Mouse (Mus musculus) C2C12 (cell line): ENCODE measurements around the gene Gas7.

ENCODE experiments used
- CTCF ChIP-seq: IDR thresholded peaks from one replicate; pipeline ENCODE4 v1.5.1; 2011; ENCODE audit not compliant: control insufficient read depth, insufficient read depth, insufficient read length
- FOSL1 ChIP-seq: IDR thresholded peaks from one replicate; pipeline ENCODE4 v1.8.0; 2011; ENCODE audit warnings: mild to moderate bottlenecking, low read length; ENCODE audit not compliant: poor library complexity, insufficient read depth, severe bottlenecking
- MYOD1 ChIP-seq: IDR thresholded peaks from one replicate; pipeline ENCODE4 v1.6.1; 2011; ENCODE audit warnings: low read depth; ENCODE audit not compliant: control insufficient read depth, insufficient read length
- USF1 ChIP-seq: IDR thresholded peaks from one replicate; pipeline ENCODE4 v1.6.1; 2011; ENCODE audit warnings: low read depth, mild to moderate bottlenecking, control low read depth, moderate library complexity

GRCm38 (mm10) chr11:67538557-67538956, 83.3 kb downstream of the Gas7 start:
- TF ChIP-seq CTCF = no peak
- TF ChIP-seq MYOD1 = no peak
- TF ChIP-seq FOSL1 = no peak
- no peak for TF ChIP-seq USF1
